Mouse (Mus musculus) embryonic fibroblast, embryonic 13.5 days (primary cell): ENCODE results near the gene Mlip.

ENCODE experiments used
- CTCF ChIP-seq: IDR thresholded peaks from 2 replicates; pipeline ENCODE4 v1.5.1; 2011; ENCODE audit warnings: mild to moderate bottlenecking, control low read depth, low read length, moderate library complexity, borderline replicate concordance; ENCODE audit not compliant: insufficient read depth
- POLR2A ChIP-seq: IDR thresholded peaks from 2 replicates; pipeline ENCODE4 v1.6.1; 2011; ENCODE audit warnings: low read depth, mild to moderate bottlenecking, control low read depth, low read length, moderate library complexity

DNA sequence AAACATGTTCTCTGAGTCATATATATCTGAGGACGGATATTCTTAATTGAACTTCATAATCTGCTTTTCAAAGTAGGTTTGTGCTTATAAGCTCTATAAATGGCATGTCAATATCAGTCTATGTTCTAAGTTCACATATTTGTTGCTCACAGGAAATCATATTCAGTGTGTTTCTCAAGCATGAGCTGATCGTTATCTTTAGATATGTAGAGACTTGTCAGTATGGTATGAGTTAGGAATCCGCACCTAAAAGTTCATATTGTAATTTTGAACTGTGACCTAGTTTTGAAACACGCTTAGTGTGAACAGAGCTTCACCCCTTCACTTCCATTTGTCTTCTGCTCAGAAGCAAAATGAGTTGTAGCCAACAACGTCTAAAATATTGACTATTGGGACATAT, 64.8 kb downstream of the Mlip start:
- TF ChIP-seq CTCF (no peak), POLR2A (no peak)
